Mouse (Mus musculus) kidney, embryonic 14.5 days (tissue): ENCODE results near the gene Emx1. TPM values are rescaled to one million over a fixed set of nuclear protein-coding genes. Genes with fewer than 3 reads are reported as not detected.
A peak's percentile ranks its signal among the peaks of the same experiment; 100 is the strongest.

ENCODE experiments used
- ATAC-seq: fragments of 200-750 bp; cut with Nextera tagmentation; 2 replicates; pipeline ENCODE4 v1.8.0; 2017; ENCODE audit warnings: moderate number of reproducible peaks, mild to moderate bottlenecking, moderate TSS enrichment, moderate library complexity; ENCODE audit not compliant: low FRiP score, low TSS enrichment
- H3K27ac ChIP-seq: fragments of 300-500 bp; sonication (generic); 2 replicates; pipeline ENCODE4 v1.5.1; 2014; ENCODE audit warnings: low read depth, mild to moderate bottlenecking, low read length, moderate library complexity, mixed read lengths
- H3K27me3 ChIP-seq: fragments of 300-500 bp; sonication (generic); 2 replicates; pipeline ENCODE4 v1.6.1; 2014; ENCODE audit warnings: mild to moderate bottlenecking, low read length; ENCODE audit not compliant: control insufficient read depth, insufficient read depth
- H3K36me3 ChIP-seq: fragments of 300-500 bp; sonication (generic); 2 replicates; pipeline ENCODE4 v1.6.1; 2014; ENCODE audit warnings: low read length, mixed read lengths; ENCODE audit not compliant: control insufficient read depth, insufficient read depth
- H3K4me1 ChIP-seq: fragments of 300-500 bp; sonication (generic); 2 replicates; pipeline ENCODE4 v1.6.1; 2014; ENCODE audit warnings: low read length, mixed read lengths; ENCODE audit not compliant: control insufficient read depth, insufficient read depth
- H3K4me2 ChIP-seq: fragments of 300-500 bp; sonication (generic); replicated peaks from 2 replicates; pipeline ENCODE4 v1.6.1; 2014; ENCODE audit warnings: low read depth, mild to moderate bottlenecking, low read length
- H3K4me3 ChIP-seq: fragments of 300-500 bp; sonication (generic); 2 replicates; pipeline ENCODE4 v1.5.1; 2014; ENCODE audit warnings: mild to moderate bottlenecking, low read length
- H3K9ac ChIP-seq: fragments of 300-500 bp; sonication (generic); 2 replicates; pipeline ENCODE4 v1.6.1; 2014; ENCODE audit warnings: low read depth, mild to moderate bottlenecking, low read length, moderate library complexity
- H3K9me3 ChIP-seq: fragments of 300-500 bp; sonication (generic); 2 replicates; pipeline ENCODE4 v1.6.1; 2016; ENCODE audit warnings: low read length; ENCODE audit not compliant: control insufficient read depth
- WGBS: fragments of 180-500 bp; shearing (Covaris S2); extraction: QIAGEN DNeasy Blood & Tissue Kit; methylation state at CpG from one replicate; pipeline ENCODE4 v1.1.7; 2014; 5-methylcytosine and 5-hydroxymethylcytosine counted together
- polyA plus RNA-seq: library from polyadenylated mRNA; unstranded; fragments of >200 nt; fragmentation: Nextera tagmentation; extraction: Ambion mirVana; gene quantifications from 2 replicates; pipeline ENCODE4 v1.2.1, GENCODE M21; 2014

Emx1 gene
- polyA plus RNA-seq, 1 experiment from 2014 or later: 8.5 TPM

GRCm38 (mm10) chr6:85253275-85253674 lies 66.0 kb downstream of the Emx1 start:
- no peak overlapping the region for H3K9ac ChIP-seq
- no peaks in the 10 kb centered on the region for H3K36me3 ChIP-seq
- H3K27ac ChIP-seq: peak overlapping the region; percentile 48
- H3K4me1 ChIP-seq: no peaks in the 10 kb centered on the region; the same call in 1 of the 2 replicates
- no peaks in the 10 kb centered on the region for H3K27me3 ChIP-seq
- no peak overlapping the region for H3K4me3 ChIP-seq
- no peaks in the 10 kb centered on the region for H3K9me3 ChIP-seq
- ATAC-seq: no peak
- 58% methylated on average over 3 of the region's 3 CpGs for WGBS
- no peak overlapping the region for H3K4me2 ChIP-seq

Other genes with a start within 250 kb of the Emx1 start
- 19.4 and 32.5 TPM in 2 replicates for gene Exoc6b, start 117.9 kb upstream of the Emx1 start, polyA plus RNA-seq
- 79.4 and 100 TPM in 2 replicates for gene Spr, start 49.7 kb upstream of the Emx1 start, polyA plus RNA-seq
- gene Sfxn5, start 146.0 kb downstream of the Emx1 start, polyA plus RNA-seq: 9.3 and 11.9 TPM in 2 replicates
- 7.7 and 9.0 TPM in 2 replicates for gene Rab11fip5, start 187.2 kb downstream of the Emx1 start, polyA plus RNA-seq
- not detected in 2 replicates for gene Noto, start 236.4 kb downstream of the Emx1 start, polyA plus RNA-seq
- gene Smyd5, start 244.6 kb downstream of the Emx1 start, polyA plus RNA-seq: 54.8 and 68.4 TPM in 2 replicates